24 mouse cellular contexts compared by ENCODE assay signal in genomic region chr7:126340896-126341295, GRCm38 (mm10). TPM values are rescaled to one million over a fixed set of nuclear protein-coding genes. Genes with fewer than 3 reads are reported as not detected.
DNase-seq lines count a peak whose midpoint lies in the region; ATAC-seq and TF ChIP-seq lines count a peak whose summit lies in the region.
"Had no signal": no experiment of that assay in that cellular context is flagged by ENCODE, and none has a peak within 500 bp of the region (broad histone marks: within the 10 kb centered on the region; RNA-seq: fewer than 3 reads in every experiment).

No protein-coding gene starts in this region.

- ATAC-seq in heart, embryonic 16.5 days (replicated peaks; ENCODE audit: extremely low read depth, insufficient read depth, low FRiP score): no peak
- ATAC-seq in megakaryocyte, adult 5-6 weeks (ENCODE audit: poor library complexity, severe bottlenecking): no peak
- peak; percentile 60; the same call in 1 of the 2 replicates for ATAC-seq in common myeloid progenitor, adult 5-6 weeks (replicated peaks; ENCODE audit: low read depth, poor library complexity, severe bottlenecking)
- peak; percentile 30; the same call in 1 of the 2 replicates for ATAC-seq in intestine, postnatal 0 days
- ATAC-seq: midbrain, embryonic 16.5 days had no signal

- peaks cover 3% of the 10 kb centered on the region; the same call in 1 of the 2 replicates for H3K4me1 ChIP-seq in heart, embryonic 16.5 days (ENCODE audit: control insufficient read depth, insufficient read depth, low read length)
- peaks cover 59% of the 10 kb centered on the region for H3K4me1 ChIP-seq in megakaryocyte, embryonic 14.5 days
- H3K4me1 ChIP-seq in intestine, postnatal 0 days (replicated peaks; ENCODE audit: control insufficient read depth, insufficient read depth, low read length): no peaks in the 10 kb centered on the region
- H3K4me1 ChIP-seq: hindbrain, embryonic 13.5 days; midbrain, embryonic 10.5 days; neural tube, embryonic 13.5 days had no signal

- no peak for DNase-seq in heart, postnatal 14 days
- DNase-seq in lung, postnatal 36 days: no peak
- DNase-seq: adrenal gland, postnatal 25 days; cerebellum, adult 9-10 months; gastrocnemius, postnatal 25 days; kidney, postnatal 14 days; layer of hippocampus, postnatal 36 days; liver, embryonic 13.5 days; lung, embryonic 14.5 days; lung, postnatal 4 days had no signal

- intact Hi-C loops in heart, postnatal 14 days (cut with DNase I): no loop called here

- no peak overlapping the region for H3K4me3 ChIP-seq in heart, embryonic 16.5 days (ENCODE audit: low read length)
- H3K4me3 ChIP-seq in megakaryocyte, embryonic 14.5 days (replicated peaks): peak overlapping the region; percentile 10
- H3K4me3 ChIP-seq in intestine, postnatal 0 days (ENCODE audit: low read depth, low read length): no peak overlapping the region
- H3K4me3 ChIP-seq: forebrain, embryonic 10.5 days; hindbrain, embryonic 13.5 days; layer of hippocampus, adult 2 months; limb, embryonic 12.5 days; liver, embryonic 13.5 days; midbrain, embryonic 10.5 days; myocyte; neural tube, embryonic 13.5 days; stomach, embryonic 15.5 days had no signal

- no peaks in the 10 kb centered on the region for H3K27me3 ChIP-seq in heart, embryonic 16.5 days (ENCODE audit: control insufficient read depth, insufficient read depth, low read length)
- H3K27me3 ChIP-seq in megakaryocyte, embryonic 14.5 days (replicated peaks): no peaks in the 10 kb centered on the region
- no peaks in the 10 kb centered on the region for H3K27me3 ChIP-seq in intestine, postnatal 0 days (replicated peaks; ENCODE audit: control insufficient read depth, insufficient read depth, low read length)
- H3K27me3 ChIP-seq: limb, embryonic 12.5 days; neural tube, embryonic 13.5 days; stomach, embryonic 15.5 days had no signal

- no peaks in the 10 kb centered on the region for H3K36me3 ChIP-seq in heart, embryonic 16.5 days (ENCODE audit: control insufficient read depth, insufficient read depth)
- no peaks in the 10 kb centered on the region for H3K36me3 ChIP-seq in megakaryocyte, embryonic 14.5 days (replicated peaks; ENCODE audit: low read length)
- no peaks in the 10 kb centered on the region for H3K36me3 ChIP-seq in intestine, postnatal 0 days (ENCODE audit: control insufficient read depth, insufficient read depth)
- H3K36me3 ChIP-seq: forebrain, embryonic 10.5 days; hindbrain, embryonic 13.5 days; limb, embryonic 12.5 days; liver, embryonic 13.5 days; midbrain, embryonic 10.5 days; neural tube, embryonic 13.5 days; stomach, embryonic 15.5 days had no signal

- 23% methylated on average over 6 of the region's 6 CpGs for WGBS in heart, embryonic 16.5 days
- 22% methylated on average over 6 of the region's 6 CpGs for WGBS in intestine, postnatal 0 days

- no peak for TF ChIP-seq CTCF in intestine, postnatal 0 days (IDR thresholded peaks at IDR 0.05; ENCODE audit: low read depth)

- no peak overlapping the region for H3K4me2 ChIP-seq in heart, embryonic 16.5 days (ENCODE audit: low read depth, low read length)
- H3K4me2 ChIP-seq in intestine, postnatal 0 days (replicated peaks; ENCODE audit: low read depth): no peak overlapping the region
- H3K4me2 ChIP-seq: hindbrain, embryonic 13.5 days; limb, embryonic 12.5 days; liver, embryonic 13.5 days; lung, embryonic 14.5 days; neural tube, embryonic 13.5 days; stomach, embryonic 15.5 days had no signal

- peak overlapping the region; percentile 17; the same call in 1 of the 2 replicates for H3K27ac ChIP-seq in heart, embryonic 16.5 days (ENCODE audit: low read length)
- peak overlapping the region; percentile 78 for H3K27ac ChIP-seq in intestine, postnatal 0 days (ENCODE audit: low read depth, low read length)
- H3K27ac ChIP-seq: forebrain, embryonic 10.5 days; hindbrain, embryonic 13.5 days; layer of hippocampus, adult 2 months; limb, embryonic 12.5 days; liver, embryonic 13.5 days; midbrain, embryonic 10.5 days; neural tube, embryonic 13.5 days; stomach, embryonic 15.5 days had no signal

- no peaks in the 10 kb centered on the region for H3K9me3 ChIP-seq in heart, embryonic 16.5 days (replicated peaks; ENCODE audit: control insufficient read depth, low read length)
- H3K9me3 ChIP-seq in megakaryocyte, embryonic 14.5 days: no peaks in the 10 kb centered on the region
- H3K9me3 ChIP-seq in intestine, postnatal 0 days (ENCODE audit: control insufficient read depth): no peaks in the 10 kb centered on the region
- H3K9me3 ChIP-seq: forebrain, embryonic 10.5 days; hindbrain, embryonic 13.5 days; limb, embryonic 12.5 days; liver, embryonic 13.5 days; midbrain, embryonic 10.5 days; neural tube, embryonic 13.5 days; stomach, embryonic 15.5 days had no signal

- H3K9ac ChIP-seq in heart, embryonic 16.5 days (ENCODE audit: low read length): no peak overlapping the region
- H3K9ac ChIP-seq in intestine, postnatal 0 days (ENCODE audit: low read depth, low read length): 0 out of 2 replicates have a peak overlapping the region, but pooled peaks have one; percentile 0
- H3K9ac ChIP-seq: hindbrain, embryonic 13.5 days; limb, embryonic 12.5 days; liver, embryonic 13.5 days; lung, embryonic 14.5 days; neural tube, embryonic 13.5 days; stomach, embryonic 15.5 days had no signal

RNA-seq across cellular contexts. Expression of gene Lat, which starts 28.5 kb away (rescaled TPM):
- polyA plus RNA-seq in heart, embryonic 16.5 days (2015; fragmentation: Nextera tagmentation; extraction: Ambion mirVana): 17.4 and 51.1 TPM in 2 replicates
- total RNA-seq in heart, postnatal 14 days (2021): 10 to 100 TPM in 1 of 2 experiments, 1 to 10 TPM in 1; 2.3 to 13.3 TPM
- polyA plus RNA-seq in megakaryocyte, embryonic 14.5 days (2012; ENCODE audit: insufficient read depth, low replicate concordance): 715 and 927 TPM in 2 replicates
- 3.2 and 7.3 TPM in 2 replicates for total RNA-seq in megakaryocyte, adult 5-6 weeks (2015)
- 3.3 and 6.3 TPM in 2 replicates for total RNA-seq in megakaryocyte, adult 5-6 weeks (2017)
- total RNA-seq in common myeloid progenitor, adult 5-6 weeks (2017): 16.4 and 22.4 TPM in 2 replicates
- polyA plus RNA-seq in intestine, postnatal 0 days (2015; fragmentation: Nextera tagmentation; extraction: Ambion mirVana): 0.65 and 1.1 TPM in 2 replicates

RNA-seq across cellular contexts. Expression of gene Spns1, which starts 36.4 kb away (rescaled TPM):
- 41.1 and 45.9 TPM in 2 replicates for polyA plus RNA-seq in heart, embryonic 16.5 days (2015; fragmentation: Nextera tagmentation; extraction: Ambion mirVana)
- 10 to 100 TPM; 36.3 to 38.3 TPM for total RNA-seq in heart, postnatal 14 days (2021)
- polyA plus RNA-seq in megakaryocyte, embryonic 14.5 days (2012; ENCODE audit: insufficient read depth, low replicate concordance): 74.6 and 153 TPM in 2 replicates
- 7.9 and 11.5 TPM in 2 replicates for total RNA-seq in megakaryocyte, adult 5-6 weeks (2015)
- 6.8 and 10.6 TPM in 2 replicates for total RNA-seq in megakaryocyte, adult 5-6 weeks (2017)
- total RNA-seq in common myeloid progenitor, adult 5-6 weeks (2017): 5.6 and 11.3 TPM in 2 replicates
- 47.7 and 51.3 TPM in 2 replicates for polyA plus RNA-seq in intestine, postnatal 0 days (2015; fragmentation: Nextera tagmentation; extraction: Ambion mirVana)

RNA-seq across cellular contexts. Expression of gene Nfatc2ip, which starts 55.6 kb away (rescaled TPM):
- polyA plus RNA-seq in heart, embryonic 16.5 days (2015; fragmentation: Nextera tagmentation; extraction: Ambion mirVana): 1.4 TPM in 2 replicates
- total RNA-seq in heart, postnatal 14 days (2021): 1 to 10 TPM; 5.4 to 7.1 TPM
- 0.79 TPM in 1 of 2 replicates, not detected in the other for polyA plus RNA-seq in megakaryocyte, embryonic 14.5 days (2012; ENCODE audit: insufficient read depth, low replicate concordance)
- 10.1 and 11.7 TPM in 2 replicates for total RNA-seq in megakaryocyte, adult 5-6 weeks (2015)
- total RNA-seq in megakaryocyte, adult 5-6 weeks (2017): 13.9 and 16.6 TPM in 2 replicates
- total RNA-seq in common myeloid progenitor, adult 5-6 weeks (2017): 18.2 and 24.4 TPM in 2 replicates
- 1.9 and 2.1 TPM in 2 replicates for polyA plus RNA-seq in intestine, postnatal 0 days (2015; fragmentation: Nextera tagmentation; extraction: Ambion mirVana)

Comparison
In these comparisons a context has a peak if more than half of its experiments do, and no peak if none do; other contexts are left out.
1. ATAC-seq: peak in common myeloid progenitor, adult 5-6 weeks (single experiment) and intestine, postnatal 0 days (single experiment); none in heart, embryonic 16.5 days (single experiment) and megakaryocyte, adult 5-6 weeks (single experiment).